Mouse (Mus musculus) right cerebral cortex, postnatal 10 days (tissue): ENCODE measurements around the gene Tbc1d8.

Experiments used
- DNase-seq, 2 experiments: peaks; one replicate each; pipeline ENCODE4 v3.0.0; 2021; ENCODE audit warnings: low spot score in 2 of 2

Gene Tbc1d8

GRCm38 (mm10) chr1:39478896-39479200, 293 bp upstream of the Tbc1d8 start:
- no peak for DNase-seq

DNA sequence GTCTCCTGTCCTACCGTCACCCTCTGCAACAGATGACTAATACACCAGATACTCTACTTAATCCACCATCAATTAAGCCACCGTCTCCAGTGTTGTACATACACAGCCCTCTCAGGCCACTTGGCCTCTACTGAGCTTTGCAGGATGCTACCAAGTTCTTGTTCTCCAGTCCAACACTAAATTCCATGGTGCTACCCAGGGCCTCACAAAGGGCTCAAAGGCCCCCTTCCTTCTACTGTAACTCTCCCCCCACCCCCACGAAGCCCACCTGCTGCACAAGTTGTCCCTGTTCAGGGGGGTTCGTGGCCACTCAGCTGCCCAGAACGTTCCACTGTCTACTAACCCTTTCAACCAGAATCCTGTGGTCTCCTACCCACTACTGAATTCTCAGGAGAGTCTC, 1.5 kb downstream of the Tbc1d8 start:
- DNase-seq: no peak

DNA sequence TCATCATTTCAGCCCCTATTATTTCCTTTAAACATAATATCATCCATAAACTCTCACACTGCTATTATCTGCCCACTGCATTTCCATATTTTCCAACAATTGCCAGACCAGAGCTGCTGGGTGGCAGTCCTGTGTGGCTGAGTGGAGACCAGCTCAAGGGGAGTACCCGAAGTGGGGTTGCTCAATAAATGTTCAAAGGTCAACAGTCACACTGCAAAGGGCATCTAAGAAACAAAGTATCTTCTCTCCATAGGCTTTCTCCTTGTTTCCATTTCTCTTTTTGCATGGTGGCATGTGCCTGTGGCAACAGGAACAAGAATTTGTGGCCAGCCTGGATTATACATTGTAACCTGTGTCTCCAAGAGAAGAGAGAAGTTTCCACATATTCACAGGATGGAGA, 2.2 kb downstream of the Tbc1d8 start:
- DNase-seq: no peak

DNA sequence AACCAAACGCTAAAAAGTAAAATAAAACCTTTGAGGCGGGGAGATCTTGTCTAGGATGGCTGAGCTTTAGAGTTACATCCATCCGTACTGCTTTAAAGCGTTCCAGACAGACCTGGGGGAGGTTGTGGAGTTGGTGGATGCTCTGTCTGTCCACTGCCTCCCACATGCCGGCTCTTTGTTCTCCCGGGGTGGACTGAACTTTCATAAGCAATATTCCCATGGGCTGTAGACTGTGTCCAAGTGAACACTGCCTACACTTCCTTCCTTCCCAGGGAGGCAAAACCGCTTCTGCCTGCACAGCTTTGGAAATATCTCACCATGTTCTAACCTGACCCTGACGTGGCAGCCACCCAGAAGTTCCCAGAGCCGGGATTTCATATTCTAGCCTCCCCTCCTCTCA, 4.0 kb downstream of the Tbc1d8 start:
- no peak for DNase-seq

DNA sequence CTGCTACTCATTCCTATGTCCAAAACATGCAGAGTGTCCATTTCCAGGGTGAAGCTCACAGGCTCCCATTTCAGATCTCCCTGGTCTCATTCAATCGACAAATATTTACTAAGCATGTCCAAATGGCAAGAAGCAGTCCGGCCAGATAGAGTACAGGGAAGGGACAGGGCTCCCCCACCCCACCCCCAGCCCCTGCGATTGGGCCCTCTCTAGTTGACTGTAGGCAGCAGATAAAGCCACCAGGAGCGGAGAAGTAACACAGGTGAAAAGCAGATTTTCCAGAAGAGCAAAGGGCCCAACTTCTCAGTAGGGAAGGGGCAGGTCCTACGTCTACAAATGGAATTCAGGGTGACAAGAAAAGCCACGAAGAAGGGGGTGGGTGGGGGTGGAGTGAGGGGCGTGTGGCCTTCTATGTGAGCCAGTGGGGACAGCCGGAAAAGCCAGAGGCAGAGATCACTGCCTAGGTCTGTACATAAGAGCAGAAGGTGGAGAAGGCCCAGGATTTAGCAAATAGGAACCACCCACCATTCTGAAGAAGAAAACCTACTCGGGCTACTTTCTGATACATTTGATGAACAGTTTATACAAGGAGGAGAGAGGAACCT, 7.2 kb downstream of the Tbc1d8 start:
- no peak for DNase-seq

DNA sequence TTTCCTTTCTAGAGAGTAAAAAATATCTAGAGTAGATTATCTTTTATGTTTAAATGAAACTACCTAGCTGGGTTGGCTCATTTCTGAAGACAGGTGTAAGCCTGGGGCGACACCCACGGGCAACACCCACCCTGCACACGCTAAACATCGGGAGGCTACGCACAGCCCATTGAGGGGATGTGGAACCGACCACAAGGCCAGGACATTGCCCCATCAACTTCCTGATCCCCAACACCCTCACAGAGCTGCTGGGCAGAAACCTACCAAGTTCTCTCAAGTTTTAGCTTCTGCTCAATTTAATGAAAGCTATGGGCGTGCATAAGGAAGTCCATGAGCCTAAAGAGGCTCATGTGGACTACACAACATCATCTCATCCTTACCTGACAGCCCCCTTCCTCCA, 9.6 kb downstream of the Tbc1d8 start:
- no peak for DNase-seq

GRCm38 (mm10) chr1:39466526-39466925, 12.0 kb downstream of the Tbc1d8 start:
- DNase-seq: no peak

DNA sequence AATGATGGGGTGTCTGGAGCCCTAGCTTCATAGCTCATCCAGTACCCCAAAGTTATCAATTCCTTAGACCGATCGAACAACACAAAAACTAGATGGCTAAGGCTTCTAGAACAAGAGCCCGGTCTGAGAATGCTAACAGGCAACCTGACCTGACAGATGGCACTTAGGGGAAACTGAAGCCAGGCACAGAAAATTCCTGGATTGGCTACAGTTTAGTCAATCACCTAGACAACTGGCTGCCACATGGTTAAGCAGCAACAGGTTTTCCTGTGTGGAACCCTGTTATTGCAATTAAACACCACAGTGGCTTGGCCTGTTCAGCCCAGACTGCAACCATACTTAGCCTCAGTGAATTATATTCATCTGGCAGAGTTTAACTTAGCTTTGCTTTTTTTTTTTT, 13.8 kb downstream of the Tbc1d8 start:
- no peak for DNase-seq

DNA sequence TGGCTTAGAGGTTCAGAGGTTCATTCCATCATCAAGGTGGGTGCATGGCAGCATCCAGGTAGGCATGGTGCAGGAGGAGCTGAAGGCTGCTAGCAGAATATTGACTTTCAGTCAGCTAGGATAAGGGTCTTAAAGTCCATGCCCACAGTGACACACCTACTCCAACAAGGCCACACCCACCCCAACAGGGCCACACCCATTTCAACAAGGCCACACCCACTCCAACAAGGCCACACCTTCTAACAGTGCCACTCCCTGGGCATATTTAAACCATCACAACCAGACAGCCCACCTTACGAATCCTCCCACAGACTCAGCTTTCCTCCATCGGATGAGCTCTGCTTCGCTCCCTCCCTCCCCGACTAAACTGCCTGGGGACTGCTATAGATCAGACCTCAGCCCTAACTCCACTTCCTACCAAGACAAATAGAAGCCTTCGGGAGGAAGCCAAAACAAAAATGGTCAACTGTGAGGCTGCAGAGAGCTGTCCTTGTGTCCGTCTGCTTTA, 15.6 kb downstream of the Tbc1d8 start:
- DNase-seq: no peak

GRCm38 (mm10) chr1:39462036-39462435, 16.5 kb downstream of the Tbc1d8 start:
- DNase-seq: peak in 1 of 2 experiments; percentile 62

- DNase-seq: no peak
Measured at GRCm38 (mm10) chr1:39460495-39460894, 18.1 kb downstream of the Tbc1d8 start.

GRCm38 (mm10) chr1:39457887-39458874, 20.4 kb downstream of the Tbc1d8 start:
- no peak for DNase-seq

GRCm38 (mm10) chr1:39456421-39456853, 22.1 kb downstream of the Tbc1d8 start:
- DNase-seq: no peak

DNA sequence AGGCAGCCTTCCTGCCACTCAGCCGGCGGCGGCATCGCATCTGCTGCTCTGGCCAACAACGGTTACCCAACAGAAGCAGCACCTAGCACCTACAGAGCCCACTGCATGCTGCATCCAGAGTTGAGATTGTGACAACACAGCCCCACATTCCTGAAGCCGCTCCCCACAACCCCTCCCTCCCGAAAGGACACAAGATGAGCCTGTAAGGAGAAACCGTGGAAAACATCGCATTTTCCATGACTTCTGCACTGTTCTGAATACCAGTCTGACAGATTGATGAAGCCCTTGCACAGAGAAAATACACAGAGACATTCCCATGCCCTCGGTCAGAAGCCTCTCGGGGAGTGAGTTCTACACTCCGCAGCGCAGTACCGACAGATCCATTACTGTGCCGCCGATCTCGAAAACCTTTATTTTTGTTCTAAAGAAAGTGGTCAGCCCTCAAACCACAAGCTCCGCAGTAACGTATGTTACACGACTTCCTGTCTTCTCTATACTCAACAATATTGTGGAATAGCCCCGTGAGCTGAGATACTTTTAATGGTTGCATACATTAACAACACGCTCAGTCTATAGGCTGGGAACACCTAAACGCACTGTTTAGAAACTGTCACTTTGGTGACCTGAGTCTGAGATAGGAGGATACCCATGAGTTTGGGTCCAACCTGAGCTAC, 23.1 kb downstream of the Tbc1d8 start:
- no peak for DNase-seq

DNA sequence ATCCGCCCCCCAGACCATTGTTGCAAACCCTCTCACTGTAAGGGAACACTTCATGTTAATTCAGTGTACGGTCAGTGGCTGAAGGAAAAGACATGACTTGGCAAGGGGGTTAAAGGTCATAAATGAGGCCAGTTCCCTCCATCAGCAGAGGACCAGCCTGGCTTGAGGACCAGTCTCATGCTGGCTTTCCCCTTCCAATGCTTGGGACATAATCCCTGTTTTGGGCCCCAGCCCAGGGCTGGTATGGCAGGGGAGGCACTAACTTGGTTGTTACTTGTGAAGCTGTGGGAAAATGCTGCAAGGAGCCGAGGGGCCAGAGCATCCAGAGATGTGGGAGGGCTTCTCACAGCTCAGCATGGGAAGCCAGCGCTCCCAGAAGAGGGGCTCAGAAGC, 23.8 kb downstream of the Tbc1d8 start:
- no peak for DNase-seq

DNA sequence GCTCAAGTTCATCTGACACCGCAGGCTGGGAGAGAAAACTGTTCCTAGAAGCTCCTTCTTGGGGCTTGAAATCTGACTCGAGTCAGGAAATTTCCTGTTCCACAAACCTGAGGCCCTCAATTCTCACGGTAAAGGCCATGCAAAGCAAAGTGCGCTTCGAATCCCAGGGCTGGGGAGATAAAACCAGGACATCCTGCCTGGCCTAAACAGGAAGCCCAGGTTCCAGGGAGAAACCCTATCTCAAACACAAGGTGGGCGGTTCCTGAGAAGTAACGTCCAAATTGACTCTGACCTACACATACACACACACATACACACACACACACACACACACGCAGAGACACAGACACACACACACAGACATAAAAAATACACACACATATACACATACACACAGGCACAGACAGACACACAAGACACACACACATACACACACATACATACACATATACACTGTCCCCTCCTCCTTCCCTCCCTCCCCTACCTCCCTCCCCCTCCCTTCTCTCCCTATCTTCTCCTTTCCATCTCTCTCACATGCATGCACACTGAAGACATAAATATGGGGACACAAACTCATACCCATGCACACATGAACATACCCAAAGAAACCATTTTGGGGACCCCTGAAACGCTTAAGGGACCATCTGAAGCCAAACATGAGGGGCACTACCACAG, 24.3 kb downstream of the Tbc1d8 start:
- no peak for DNase-seq

DNA sequence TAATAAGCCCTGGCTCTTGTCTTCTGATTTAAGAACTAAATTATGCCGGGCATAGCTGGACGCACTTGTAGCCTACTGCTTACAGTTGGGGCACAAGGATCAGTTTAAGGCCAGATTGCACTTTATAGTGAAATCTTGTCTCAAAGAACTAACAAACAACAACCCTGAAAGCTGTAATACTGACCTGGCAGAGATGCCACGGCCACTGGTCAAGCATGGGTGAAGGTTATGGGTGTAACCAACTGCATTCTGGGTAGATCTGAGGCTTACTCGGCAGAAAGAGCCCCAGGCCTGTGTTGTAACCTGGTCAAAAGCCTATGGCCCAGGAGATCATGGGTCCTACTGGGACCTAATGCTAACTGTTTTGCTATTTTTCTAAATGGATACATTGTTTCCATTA, 26.4 kb downstream of the Tbc1d8 start:
- no peak for DNase-seq

DNA sequence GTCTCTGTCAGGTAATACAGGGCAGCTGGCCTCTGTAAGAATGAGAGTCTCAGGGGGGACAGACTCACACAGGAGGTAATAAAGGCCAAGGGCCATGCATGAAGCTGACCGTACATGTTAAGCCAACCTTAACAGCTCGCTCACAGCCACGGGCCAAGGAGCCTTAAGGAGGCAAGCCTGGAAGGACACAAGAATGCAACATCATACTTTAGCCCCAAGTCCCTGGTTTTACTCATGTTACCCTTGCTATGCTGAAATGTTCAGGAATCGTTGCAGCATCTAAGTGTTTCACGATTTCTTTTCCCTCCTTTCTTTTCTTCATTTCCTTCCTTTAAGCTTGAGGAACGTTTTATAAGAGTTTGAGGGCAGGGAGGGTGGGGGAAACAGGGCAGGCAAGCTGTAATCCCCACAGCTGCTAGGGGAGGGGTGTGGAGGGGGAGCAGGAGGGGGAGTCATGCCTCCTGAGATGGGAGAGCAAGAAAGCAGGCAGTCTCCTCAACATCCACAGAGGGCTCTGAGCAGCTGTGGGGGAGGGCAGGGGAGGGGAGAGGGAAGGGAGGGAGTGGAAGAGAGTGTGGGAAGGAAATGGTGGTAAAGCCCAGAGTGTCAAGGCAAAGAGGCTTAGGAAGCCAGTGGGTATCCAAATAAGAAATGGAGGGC, 28.4 kb downstream of the Tbc1d8 start:
- DNase-seq: no peak

DNA sequence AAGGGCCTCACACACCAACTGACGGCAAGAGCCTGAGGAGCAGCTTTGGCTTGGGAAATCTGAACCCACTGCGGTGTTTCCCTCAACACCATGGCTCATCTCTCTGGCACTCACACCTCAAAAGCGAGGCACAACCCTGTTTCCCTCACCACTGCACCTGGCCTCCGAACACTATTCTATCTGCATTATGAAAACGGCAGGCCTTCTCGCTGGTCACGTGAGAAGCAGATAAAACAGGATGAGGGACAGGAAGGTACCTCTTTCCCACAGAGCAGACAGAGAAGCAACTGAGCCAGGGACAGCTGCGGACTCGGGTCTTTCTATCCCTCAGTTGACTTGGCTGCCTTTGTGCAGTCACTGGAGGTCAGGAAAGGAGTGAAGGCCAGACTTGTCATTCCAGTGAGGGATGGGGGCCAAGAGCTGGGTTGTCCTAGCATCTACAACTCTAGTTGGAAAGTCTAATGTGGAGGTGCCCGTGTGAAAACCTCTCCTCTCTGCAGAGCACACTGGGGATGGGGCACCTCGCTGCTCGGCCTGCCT, 29.2 kb downstream of the Tbc1d8 start:
- DNase-seq: no peak

GRCm38 (mm10) chr1:39448819-39449218, 29.7 kb downstream of the Tbc1d8 start:
- DNase-seq: no peak

DNA sequence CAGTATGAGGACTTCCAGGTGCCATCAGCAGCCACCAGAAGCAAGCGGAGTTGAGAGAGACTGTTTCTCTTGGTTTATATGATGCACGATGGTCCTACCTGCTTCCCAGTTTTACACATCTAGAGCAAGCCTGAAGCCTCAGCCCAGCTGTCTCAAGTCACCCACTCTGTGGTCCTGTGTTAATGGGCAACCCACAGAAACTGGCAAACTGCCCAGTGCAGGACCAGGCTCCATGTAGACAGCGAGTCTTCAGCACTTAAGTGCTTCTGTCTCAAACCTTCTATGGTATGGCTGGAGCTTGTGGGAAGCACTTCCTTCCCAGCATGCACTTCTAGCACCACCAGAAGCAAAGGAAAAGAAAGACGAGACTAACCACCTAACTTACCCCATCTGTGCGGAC, 30.3 kb downstream of the Tbc1d8 start:
- no peak for DNase-seq
